Mouse (Mus musculus) embryonic facial prominence, embryonic 11.5 days (tissue): ENCODE results near the gene Anapc15-ps. TPM values are rescaled to one million over a fixed set of nuclear protein-coding genes. Genes with fewer than 3 reads are reported as not detected.

Experiments used
- ATAC-seq: fragments of 200-750 bp; cut with Nextera tagmentation; replicated peaks from 2 replicates; pipeline ENCODE4 v1.8.0; 2017; ENCODE audit warnings: low read depth; ENCODE audit not compliant: insufficient number of reproducible peaks, low FRiP score, low TSS enrichment
- DNase-seq: peaks from one replicate; pipeline ENCODE4 v3.0.0-alpha.2; 2015; ENCODE audit warnings: low spot score
- H3K27ac ChIP-seq: fragments of 300-500 bp; sonication (generic); replicated peaks from 2 replicates; pipeline ENCODE4 v1.5.1; 2014; ENCODE audit warnings: mild to moderate bottlenecking, low read depth, low read length, control low read depth
- H3K27me3 ChIP-seq: fragments of 300-500 bp; sonication (generic); 2 replicates; pipeline ENCODE4 v1.6.1; 2014; ENCODE audit warnings: mild to moderate bottlenecking, low read length, moderate library complexity, mixed read lengths; ENCODE audit not compliant: control insufficient read depth, insufficient read depth
- H3K36me3 ChIP-seq: fragments of 300-500 bp; sonication (generic); replicated peaks from 2 replicates; pipeline ENCODE4 v1.6.1; 2014; ENCODE audit warnings: low read depth, mild to moderate bottlenecking, low read length, moderate library complexity, mixed read lengths; ENCODE audit not compliant: control insufficient read depth, insufficient read depth
- H3K4me1 ChIP-seq: fragments of 300-500 bp; sonication (generic); 2 replicates; pipeline ENCODE4 v1.6.1; 2014; ENCODE audit warnings: low read length, mixed read lengths; ENCODE audit not compliant: control insufficient read depth, insufficient read depth
- H3K4me2 ChIP-seq: fragments of 300-500 bp; sonication (generic); 2 replicates; pipeline ENCODE4 v1.6.1; 2014; ENCODE audit warnings: low read depth, mild to moderate bottlenecking, control low read depth, low read length, moderate library complexity
- H3K4me3 ChIP-seq: fragments of 300-500 bp; sonication (generic); 2 replicates; pipeline ENCODE4 v1.5.1; 2014; ENCODE audit warnings: low read depth, low read length, control low read depth
- H3K9ac ChIP-seq: fragments of 300-500 bp; sonication (generic); replicated peaks from 2 replicates; pipeline ENCODE4 v1.6.1; 2014; ENCODE audit warnings: mild to moderate bottlenecking, control low read depth, low read length
- H3K9me3 ChIP-seq: fragments of 300-500 bp; sonication (generic); replicated peaks from 2 replicates; pipeline ENCODE4 v1.6.1; 2016; ENCODE audit warnings: mild to moderate bottlenecking, low read length, inconsistent platforms, mixed read lengths; ENCODE audit not compliant: control insufficient read depth
- WGBS: fragments of 180-500 bp; shearing (Covaris S2); extraction: QIAGEN DNeasy Blood & Tissue Kit; methylation state at CpG from one replicate; pipeline ENCODE4 v1.1.7; 2014; 5-methylcytosine and 5-hydroxymethylcytosine counted together
- polyA plus RNA-seq: library from polyadenylated mRNA; unstranded; fragments of >200 nt; fragmentation: Nextera tagmentation; extraction: Ambion mirVana; gene quantifications from 2 replicates; pipeline ENCODE4 v1.2.1, GENCODE M21; 2014

The Anapc15-ps gene
- polyA plus RNA-seq, 1 experiment from 2014 or later: not detected

DNA sequence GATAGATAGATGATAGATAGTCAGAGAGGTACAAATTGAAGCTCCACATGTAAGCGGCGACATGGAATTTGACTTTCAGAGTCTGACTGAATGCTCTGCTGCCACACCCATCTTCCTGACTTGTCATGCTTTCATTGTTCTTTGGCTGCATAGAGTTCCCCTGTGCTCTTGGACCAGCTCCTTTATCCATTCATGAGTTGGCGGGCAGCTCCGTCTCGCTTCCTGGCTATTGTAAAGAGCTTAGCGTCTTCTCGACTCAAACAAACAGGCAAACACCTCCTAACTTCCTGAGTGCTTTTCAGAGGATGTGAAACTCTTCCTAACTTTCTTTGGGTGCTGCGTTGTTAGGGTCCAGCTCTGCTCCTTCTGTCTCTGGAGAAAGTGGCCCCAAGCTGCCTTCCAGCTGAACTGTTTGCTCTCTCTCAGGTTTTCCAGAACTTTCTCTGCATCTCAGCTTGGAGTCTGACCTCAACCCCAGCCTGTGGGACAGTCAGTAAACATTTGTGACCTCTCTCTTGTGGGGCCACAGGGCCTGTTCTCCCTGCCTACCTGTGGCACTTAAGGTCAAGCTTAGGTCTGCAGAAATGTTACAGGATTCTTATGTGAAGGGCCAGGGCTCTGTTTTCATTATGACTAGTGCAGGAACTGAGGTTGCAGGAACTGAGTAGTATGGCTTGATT is 13.6 kb downstream of the Anapc15-ps start:
- WGBS: 64% methylated on average over 8 of the region's 8 CpGs
- no peaks in the 10 kb centered on the region for H3K27me3 ChIP-seq
- H3K4me2 ChIP-seq: no peak overlapping the region
- H3K36me3 ChIP-seq: no peaks in the 10 kb centered on the region
- no peak overlapping the region for H3K9ac ChIP-seq
- H3K9me3 ChIP-seq: no peaks in the 10 kb centered on the region
- no peak overlapping the region for H3K4me3 ChIP-seq
- DNase-seq: no peak
- no peak for ATAC-seq
- H3K27ac ChIP-seq: no peak overlapping the region
- no peaks in the 10 kb centered on the region for H3K4me1 ChIP-seq

DNA sequence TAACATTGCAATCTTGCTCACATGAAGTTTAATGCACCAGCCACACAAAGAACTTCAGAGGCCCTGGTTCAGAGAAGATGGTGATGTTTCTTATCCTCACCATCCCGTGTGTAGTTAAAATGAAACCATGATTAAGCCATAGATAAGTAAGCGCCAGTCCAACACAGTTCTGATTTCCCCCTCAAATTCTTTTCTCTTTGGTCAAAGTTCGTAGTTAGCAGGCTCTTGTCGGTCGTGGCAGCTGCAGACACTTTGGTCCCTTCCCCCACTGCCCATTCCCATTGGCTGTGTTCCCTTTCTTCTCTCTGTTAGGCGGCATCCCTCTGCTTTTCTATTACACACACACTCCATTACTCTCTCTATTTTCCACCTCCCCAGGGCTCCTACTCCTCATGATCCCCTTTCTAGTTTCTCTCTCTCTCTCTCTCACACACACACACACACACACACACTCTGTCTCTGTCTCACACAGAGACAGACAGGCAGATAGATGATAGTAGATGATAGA is 14.4 kb downstream of the Anapc15-ps start:
- Histone ChIP-seq H3K27ac (no peak overlapping the region), H3K27me3 (no peaks in the 10 kb centered on the region), H3K9me3 (no peaks in the 10 kb centered on the region), H3K36me3 (no peaks in the 10 kb centered on the region), H3K9ac (no peak overlapping the region), H3K4me1 (no peaks in the 10 kb centered on the region), H3K4me3 (no peak overlapping the region), H3K4me2 (no peak overlapping the region)
- no peak for ATAC-seq
- WGBS: 45% methylated on average over 6 of the region's 6 CpGs
- DNase-seq: no peak

DNA sequence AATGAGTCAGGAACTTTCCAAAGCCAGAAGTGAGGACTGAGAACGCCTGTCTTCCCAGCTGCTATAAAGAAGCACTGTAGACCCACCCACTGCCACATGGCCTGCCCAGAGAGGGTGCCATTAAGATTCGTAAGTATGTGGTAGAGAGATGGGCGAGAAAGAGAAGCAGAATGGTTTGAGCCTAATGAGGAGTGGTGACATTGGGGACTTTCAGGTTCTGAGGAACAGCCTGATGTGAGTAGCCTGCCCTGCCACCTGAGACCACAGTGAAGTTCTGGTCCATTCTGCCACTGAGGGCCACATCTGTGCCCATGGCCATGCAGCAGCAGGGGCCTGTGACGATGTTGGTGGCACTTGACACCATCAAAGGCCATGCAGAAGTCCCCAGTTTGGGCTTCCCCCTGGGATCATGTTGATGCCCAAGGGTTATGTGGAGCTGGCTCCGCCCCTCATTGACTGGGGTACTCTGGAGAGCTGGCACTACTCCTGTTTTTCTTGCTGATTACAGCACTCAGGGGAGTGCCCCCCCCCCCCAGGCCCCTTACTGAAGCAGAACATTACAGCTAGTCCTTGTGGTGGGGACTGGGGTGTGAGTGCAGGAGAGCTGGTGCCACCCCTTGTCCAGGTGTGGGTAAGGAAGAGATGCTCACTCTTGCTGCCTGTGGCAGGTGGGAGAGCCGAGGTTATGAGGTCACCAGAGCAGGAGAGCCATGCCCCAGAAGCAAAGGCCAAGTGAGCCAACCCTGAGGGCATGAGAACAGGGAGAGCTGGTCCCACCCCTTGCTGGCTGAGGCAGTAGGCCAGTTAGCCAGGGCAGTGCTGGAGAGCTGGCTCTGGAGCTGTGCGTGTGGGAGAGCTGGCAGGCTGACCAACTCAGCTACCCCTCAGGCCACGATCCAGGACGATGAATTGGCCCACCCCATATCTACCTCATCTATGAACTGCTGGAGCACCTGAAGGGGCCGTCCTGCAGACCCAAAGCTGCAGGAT is 16.7 kb downstream of the Anapc15-ps start:
- DNase-seq: no peak
- H3K27ac ChIP-seq: no peak overlapping the region
- 83% methylated on average over 10 of the region's 10 CpGs for WGBS

DNA sequence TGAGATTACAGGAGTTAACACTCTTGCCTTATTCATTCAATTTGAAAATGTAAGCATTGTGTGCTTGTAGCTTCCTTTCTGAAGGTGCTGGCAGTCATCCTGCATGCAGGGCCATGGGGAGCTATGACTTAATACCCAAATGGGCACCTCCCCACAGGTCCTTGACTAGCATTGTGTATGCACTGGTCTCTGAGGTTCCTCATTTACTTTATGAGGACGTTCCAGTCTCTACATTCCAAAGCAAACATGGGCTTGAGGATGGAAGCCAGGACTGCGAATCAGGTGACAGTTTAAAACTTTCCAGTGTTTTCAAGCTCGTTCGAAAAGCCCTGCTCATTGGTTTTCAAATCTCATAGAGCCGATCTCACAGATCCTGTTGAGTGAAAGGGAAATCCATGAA is 21.1 kb downstream of the Anapc15-ps start:
- no peak for DNase-seq
- Histone ChIP-seq H3K27ac (no peak overlapping the region), H3K4me3 (no peak overlapping the region), H3K36me3 (no peaks in the 10 kb centered on the region), H3K4me1 (no peaks in the 10 kb centered on the region), H3K9ac (no peak overlapping the region), H3K9me3 (no peaks in the 10 kb centered on the region), H3K4me2 (no peak overlapping the region), H3K27me3 (no peaks in the 10 kb centered on the region)
- no peak for ATAC-seq
- WGBS: 88% methylated on average over 5 of the region's 5 CpGs

More for the DNA sequence above, 16.7 kb downstream of the Anapc15-ps start:
- no peak for ATAC-seq
- H3K36me3 ChIP-seq: no peaks in the 10 kb centered on the region
- no peak overlapping the region for H3K9ac ChIP-seq
- no peak overlapping the region for H3K4me2 ChIP-seq
- H3K27me3 ChIP-seq: no peaks in the 10 kb centered on the region
- H3K4me1 ChIP-seq: no peaks in the 10 kb centered on the region
- no peak overlapping the region for H3K4me3 ChIP-seq
- H3K9me3 ChIP-seq: no peaks in the 10 kb centered on the region

DNA sequence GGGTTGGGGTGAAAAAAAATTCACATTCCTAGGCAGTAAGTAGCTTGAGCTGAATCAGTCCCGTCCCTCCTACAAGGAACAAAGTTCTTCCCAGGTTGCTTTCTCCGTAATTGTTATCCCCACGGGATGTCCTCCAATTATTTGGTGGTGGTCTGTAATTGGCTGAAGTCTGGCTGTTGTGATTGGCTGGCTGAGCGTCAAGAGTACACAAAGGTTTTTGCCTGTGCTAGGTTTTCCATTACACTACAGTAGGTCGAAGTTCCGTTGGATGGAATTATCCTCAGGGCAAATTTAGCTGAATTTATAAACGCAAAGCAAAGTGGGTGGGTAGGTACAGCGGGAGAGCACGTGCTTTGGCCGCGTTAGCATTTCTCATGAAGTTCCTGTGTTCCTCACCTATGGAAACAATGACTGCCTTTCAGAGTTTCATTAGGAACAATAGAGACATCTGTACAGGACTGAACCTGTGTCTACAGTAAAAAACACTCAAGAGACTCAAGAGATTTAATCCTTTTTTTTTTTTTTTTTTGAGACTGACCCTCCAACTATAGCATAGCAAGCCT is 24.8 kb downstream of the Anapc15-ps start:
- WGBS: 83% methylated on average over 11 of the region's 11 CpGs

DNA sequence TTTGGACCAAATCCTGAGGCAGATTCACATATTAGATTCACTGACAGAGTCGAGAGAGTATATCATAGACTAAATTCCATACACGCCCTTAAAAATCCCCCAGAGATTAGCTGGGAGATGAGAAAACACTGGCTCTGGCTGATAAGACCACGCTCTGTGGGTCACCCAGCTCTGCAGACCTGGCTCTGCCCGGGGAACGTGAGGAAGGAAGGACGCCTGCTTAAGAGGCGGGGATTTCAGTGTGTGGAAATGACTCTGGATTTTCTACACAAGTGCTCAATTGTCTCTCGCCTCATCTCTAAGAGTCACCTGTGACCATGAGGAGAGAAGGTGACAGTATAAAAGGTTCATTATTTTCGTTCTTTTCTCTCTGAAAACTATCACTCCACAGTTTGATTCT is 26.1 kb downstream of the Anapc15-ps start:
- H3K4me1 ChIP-seq: no peaks in the 10 kb centered on the region
- H3K27ac ChIP-seq: no peak overlapping the region
- DNase-seq (no peak), ATAC-seq (no peak)
- no peak overlapping the region for H3K4me2 ChIP-seq
- H3K36me3 ChIP-seq: no peaks in the 10 kb centered on the region
- no peaks in the 10 kb centered on the region for H3K9me3 ChIP-seq
- no peaks in the 10 kb centered on the region for H3K27me3 ChIP-seq
- WGBS: 75% methylated on average over 9 of the region's 9 CpGs
- no peak overlapping the region for H3K4me3 ChIP-seq
- no peak overlapping the region for H3K9ac ChIP-seq

More for the DNA sequence above, 24.8 kb downstream of the Anapc15-ps start:
- DNase-seq (no peak), ATAC-seq (no peak)
- no peaks in the 10 kb centered on the region for H3K9me3 ChIP-seq
- H3K27me3 ChIP-seq: no peaks in the 10 kb centered on the region
- no peak overlapping the region for H3K9ac ChIP-seq
- no peak overlapping the region for H3K4me2 ChIP-seq
- no peaks in the 10 kb centered on the region for H3K4me1 ChIP-seq
- H3K36me3 ChIP-seq: no peaks in the 10 kb centered on the region
- H3K4me3 ChIP-seq: no peak overlapping the region
- no peak overlapping the region for H3K27ac ChIP-seq

DNA sequence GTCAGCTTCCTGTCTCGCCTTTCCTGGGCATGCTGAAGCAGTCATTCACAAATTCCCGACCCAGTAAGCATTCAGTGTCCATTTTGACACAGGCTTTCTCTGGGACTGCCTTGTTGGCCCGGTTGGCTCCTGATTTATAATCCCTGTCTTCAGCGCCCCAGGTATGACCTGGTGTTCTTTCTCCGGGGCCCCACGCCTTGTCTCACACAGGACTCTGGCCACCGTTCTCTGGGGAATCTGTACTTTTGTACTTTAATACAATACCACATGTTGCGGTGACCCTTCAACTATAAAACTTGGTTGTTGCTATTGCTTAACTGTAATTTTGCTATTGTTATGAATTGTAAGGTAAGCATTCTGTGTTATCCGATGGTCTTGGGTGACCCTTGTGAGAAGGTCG is 26.7 kb downstream of the Anapc15-ps start:
- no peak overlapping the region for H3K9ac ChIP-seq
- no peak overlapping the region for H3K4me3 ChIP-seq
- no peaks in the 10 kb centered on the region for H3K27me3 ChIP-seq
- WGBS: 81% methylated on average over 10 of the region's 10 CpGs
- H3K4me1 ChIP-seq: no peaks in the 10 kb centered on the region
- DNase-seq (no peak), ATAC-seq (no peak)
- H3K36me3 ChIP-seq: no peaks in the 10 kb centered on the region
- no peak overlapping the region for H3K27ac ChIP-seq
- no peak overlapping the region for H3K4me2 ChIP-seq
- H3K9me3 ChIP-seq: no peaks in the 10 kb centered on the region
